Mouse (Mus musculus) neural tube, embryonic 13.5 days (tissue): ENCODE measurements around the gene Gm12845. TPM values are rescaled to one million over a fixed set of nuclear protein-coding genes. Genes with fewer than 3 reads are reported as not detected.
"Not testable (repeated sequence)": the region's sequence is repeated elsewhere in the genome, so short reads cannot be mapped to it uniquely, and the experiment has no call there.

ENCODE experiments used
- ATAC-seq: fragments of 200-750 bp; cut with Nextera tagmentation; 2 replicates; pipeline ENCODE4 v1.8.0; 2017; ENCODE audit warnings: low read depth, mild to moderate bottlenecking, moderate TSS enrichment, moderate library complexity
- H3K27ac ChIP-seq: fragments of 300-500 bp; sonication (generic); replicated peaks from 2 replicates; pipeline ENCODE4 v1.5.1; 2015; ENCODE audit warnings: moderate library complexity, mild to moderate bottlenecking, inconsistent platforms
- H3K27me3 ChIP-seq: fragments of 300-500 bp; sonication (generic); 2 replicates; pipeline ENCODE4 v1.6.1; 2015; ENCODE audit warnings: mild to moderate bottlenecking, inconsistent platforms
- H3K36me3 ChIP-seq: fragments of 300-500 bp; sonication (generic); 2 replicates; pipeline ENCODE4 v1.6.1; 2015; ENCODE audit warnings: mild to moderate bottlenecking, inconsistent platforms
- H3K4me1 ChIP-seq: fragments of 300-500 bp; sonication (generic); replicated peaks from 2 replicates; pipeline ENCODE4 v1.6.1; 2015; ENCODE audit warnings: inconsistent platforms
- H3K4me2 ChIP-seq: fragments of 300-500 bp; sonication (generic); 2 replicates; pipeline ENCODE4 v1.6.1; 2015; ENCODE audit warnings: inconsistent platforms, mild to moderate bottlenecking, moderate library complexity
- H3K4me3 ChIP-seq: fragments of 300-500 bp; sonication (generic); 2 replicates; pipeline ENCODE4 v1.5.1; 2015; ENCODE audit warnings: mild to moderate bottlenecking, inconsistent platforms
- H3K9ac ChIP-seq: fragments of 300-500 bp; sonication (generic); 2 replicates; pipeline ENCODE4 v1.6.1; 2015; ENCODE audit warnings: moderate library complexity, mild to moderate bottlenecking, inconsistent platforms
- H3K9me3 ChIP-seq: fragments of 300-500 bp; sonication (generic); 2 replicates; pipeline ENCODE4 v1.6.1; 2016; ENCODE audit warnings: inconsistent platforms
- WGBS: fragments of 180-500 bp; shearing (Covaris S2); methylation state at CpG from one replicate; pipeline ENCODE4 v1.1.7; 2015; 5-methylcytosine and 5-hydroxymethylcytosine counted together
- polyA plus RNA-seq: library from polyadenylated mRNA; unstranded; fragments of >200 nt; fragmentation: Nextera tagmentation; extraction: Ambion mirVana; gene quantifications from 2 replicates; pipeline ENCODE4 v1.2.1, GENCODE M21; 2015

Gene Gm12845
- polyA plus RNA-seq, 1 experiment from 2014 or later: not detected

DNA sequence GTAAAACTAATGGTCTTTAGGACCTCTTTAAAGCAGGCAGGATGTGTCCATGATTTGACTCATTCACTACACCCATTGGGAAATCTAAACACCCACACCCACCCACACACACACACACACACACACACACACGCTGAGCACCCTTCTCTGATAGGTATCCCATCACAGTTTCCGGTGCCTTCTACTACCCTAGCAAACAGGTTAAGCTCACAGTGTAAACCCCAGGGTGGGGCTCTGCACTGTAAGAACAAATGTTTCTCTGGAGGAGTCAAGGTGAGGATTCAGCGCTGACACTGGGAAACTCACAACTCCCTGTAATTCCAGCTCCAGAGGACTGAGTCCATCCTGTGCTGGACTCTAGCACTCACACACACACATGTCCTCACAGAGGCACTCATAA lies 7.7 kb downstream of the Gm12845 start:
- Histone ChIP-seq H3K4me1 (no peaks in the 10 kb centered on the region), H3K4me2 (no peak overlapping the region), H3K9me3 (no peaks in the 10 kb centered on the region), H3K4me3 (no peak overlapping the region), H3K27me3 (no peaks in the 10 kb centered on the region), H3K27ac (no peak overlapping the region), H3K36me3 (no peaks in the 10 kb centered on the region), H3K9ac (no peak overlapping the region)
- 78% methylated on average over 3 of the region's 3 CpGs for WGBS
- ATAC-seq: no peak

- H3K27ac ChIP-seq: no peak overlapping the region
- H3K4me3 ChIP-seq: no peak overlapping the region
- 52% methylated on average over 8 of the region's 8 CpGs for WGBS
- H3K9me3 ChIP-seq: no peaks in the 10 kb centered on the region
- no peaks in the 10 kb centered on the region for H3K27me3 ChIP-seq
- H3K9ac ChIP-seq: no peak overlapping the region
- no peak overlapping the region for H3K4me2 ChIP-seq
- no peak for ATAC-seq
- H3K36me3 ChIP-seq: no peaks in the 10 kb centered on the region
- no peaks in the 10 kb centered on the region for H3K4me1 ChIP-seq
These were observed 13.3 kb downstream of the Gm12845 start for GRCm38 (mm10) chr4:117737559-117737958.

DNA sequence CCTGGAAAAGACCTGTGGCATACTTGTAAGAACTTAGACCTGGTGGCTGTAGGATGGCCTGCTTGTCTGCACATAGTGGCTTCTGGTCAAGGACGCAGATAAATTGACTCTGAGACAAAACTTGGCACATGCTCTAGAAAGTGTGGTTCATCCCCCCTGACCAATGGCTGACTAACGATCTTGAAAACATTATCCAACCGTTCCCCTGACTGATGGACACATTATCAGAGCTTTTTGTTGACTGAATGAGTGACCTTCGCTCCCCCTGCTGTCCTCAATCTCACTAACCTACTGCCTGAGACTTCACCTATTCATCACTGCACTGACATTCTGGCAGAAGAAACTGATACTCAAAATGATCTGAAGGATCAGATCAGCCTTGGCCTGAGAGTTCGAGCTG lies 28.3 kb downstream of the Gm12845 start:
- not testable (repeated sequence) for H3K27ac ChIP-seq, ATAC-seq, H3K36me3 ChIP-seq, H3K4me3 ChIP-seq, H3K4me1 ChIP-seq, H3K9ac ChIP-seq, H3K27me3 ChIP-seq, H3K9me3 ChIP-seq, H3K4me2 ChIP-seq
- 82% methylated on average over 5 of the region's 5 CpGs for WGBS

DNA sequence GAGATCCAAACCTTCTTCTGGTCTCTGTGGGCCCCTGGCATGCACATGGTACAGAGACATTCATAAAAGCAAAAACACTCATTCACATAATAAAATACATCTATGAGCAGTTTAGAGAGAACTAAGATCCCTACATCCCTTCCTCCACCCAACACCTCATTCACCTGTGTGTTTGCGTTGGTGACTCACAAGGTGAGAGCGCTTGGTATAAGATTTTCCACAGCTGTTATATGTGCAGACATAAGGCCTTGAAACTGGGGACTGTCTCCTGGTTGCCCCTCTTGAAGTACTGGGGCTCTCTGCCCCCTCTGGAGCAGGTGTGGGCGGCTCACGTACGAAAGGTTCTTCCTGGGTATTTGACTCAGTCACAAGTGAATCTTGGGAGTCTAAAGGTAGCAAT lies 35.9 kb downstream of the Gm12845 start:
- Histone ChIP-seq H3K4me2 (no peak overlapping the region), H3K36me3 (no peaks in the 10 kb centered on the region), H3K27me3 (no peaks in the 10 kb centered on the region), H3K9ac (no peak overlapping the region), H3K4me1 (no peaks in the 10 kb centered on the region), H3K27ac (no peak overlapping the region), H3K4me3 (no peak overlapping the region), H3K9me3 (no peaks in the 10 kb centered on the region)
- 96% methylated on average over 5 of the region's 5 CpGs for WGBS
- no peak for ATAC-seq

GRCm38 (mm10) chr4:117765416-117765815 lies 41.2 kb downstream of the Gm12845 start, which contains the start of gene Klf17:
Gene Klf17 (minus strand): TSS chr4:117765648.
- Histone ChIP-seq H3K27ac (no peak within 1 kb of the TSS), H3K36me3 (no peaks in the 10 kb centered on the region), H3K9ac (no peak within 1 kb of the TSS), H3K9me3 (no peaks in the 10 kb centered on the region; the same call in 1 of the 2 replicates), H3K27me3 (no peaks in the 10 kb centered on the region), H3K4me3 (no peak within 1 kb of the TSS), H3K4me2 (no peak within 1 kb of the TSS), H3K4me1 (no peaks in the 10 kb centered on the region)
- ATAC-seq: no peak
- WGBS: 80% methylated on average over 11 of the region's 12 CpGs

GRCm38 (mm10) chr4:117770935-117771334 lies 46.7 kb downstream of the Gm12845 start:
- H3K9ac ChIP-seq: no peak overlapping the region
- no peaks in the 10 kb centered on the region for H3K36me3 ChIP-seq
- no peaks in the 10 kb centered on the region for H3K4me1 ChIP-seq
- ATAC-seq: no peak
- no peak overlapping the region for H3K4me3 ChIP-seq
- no peak overlapping the region for H3K4me2 ChIP-seq
- no peak overlapping the region for H3K27ac ChIP-seq
- WGBS: 21% methylated on average over 5 of the region's 5 CpGs
- no peaks in the 10 kb centered on the region; the same call in 1 of the 2 replicates for H3K9me3 ChIP-seq
- no peaks in the 10 kb centered on the region for H3K27me3 ChIP-seq

GRCm38 (mm10) chr4:117772960-117773359 lies 48.7 kb downstream of the Gm12845 start:
- Histone ChIP-seq H3K27ac (no peak overlapping the region), H3K27me3 (no peaks in the 10 kb centered on the region), H3K9me3 (no peaks in the 10 kb centered on the region), H3K4me2 (no peak overlapping the region), H3K4me1 (no peaks in the 10 kb centered on the region), H3K9ac (no peak overlapping the region), H3K36me3 (no peaks in the 10 kb centered on the region), H3K4me3 (no peak overlapping the region)
- WGBS: 73% methylated on average over 9 of the region's 9 CpGs
- no peak for ATAC-seq

Other genes with a start within 250 kb of the Gm12845 start
- gene Rnf220, start 227.4 kb upstream of the Gm12845 start, polyA plus RNA-seq: 97.1 and 104 TPM in 2 replicates
- gene Eri3, start 174.0 kb upstream of the Gm12845 start, polyA plus RNA-seq: 174 and 179 TPM in 2 replicates
- gene Dmap1, start 42.1 kb upstream of the Gm12845 start, polyA plus RNA-seq: 67.3 and 70.8 TPM in 2 replicates
- gene Klf17, start 41.2 kb downstream of the Gm12845 start, polyA plus RNA-seq: not detected in 2 replicates
- gene Slc6a9, start 110.1 kb downstream of the Gm12845 start, polyA plus RNA-seq: 29.1 and 31.1 TPM in 2 replicates
- gene Ccdc24, start 148.1 kb downstream of the Gm12845 start, polyA plus RNA-seq: 1.7 and 2.5 TPM in 2 replicates
- 43.7 and 45.5 TPM in 2 replicates for gene B4galt2, start 159.1 kb downstream of the Gm12845 start, polyA plus RNA-seq
- gene Atp6v0b, start 162.9 kb downstream of the Gm12845 start, polyA plus RNA-seq: 442 and 475 TPM in 2 replicates
- gene Dph2, start 167.6 kb downstream of the Gm12845 start, polyA plus RNA-seq: 21.3 and 22.0 TPM in 2 replicates
- 64.9 and 65.3 TPM in 2 replicates for gene Ipo13, start 190.6 kb downstream of the Gm12845 start, polyA plus RNA-seq
- 1.0 and 1.5 TPM in 2 replicates for gene Artn, start 205.4 kb downstream of the Gm12845 start, polyA plus RNA-seq